Mouse (Mus musculus) effector memory CD4-positive, alpha-beta T cell, adult 5 months (primary cell): ENCODE measurements around the gene Aipl1. TPM values are rescaled to one million over a fixed set of nuclear protein-coding genes. Genes with fewer than 3 reads are reported as not detected.

Experiments used
- polyA plus RNA-seq: library from polyadenylated mRNA; unstranded; fragments of 100-300 nt; shearing (Covaris generic); gene quantifications from one replicate; pipeline ENCODE4 v1.2.1, GENCODE M21; 2017

Gene Aipl1
- not detected for polyA plus RNA-seq

GRCm38 (mm10) chr11:72037409-72037808 is at the start of gene Aipl1:
Gene Aipl1 (minus strand): TSS chr11:72037509.

DNA sequence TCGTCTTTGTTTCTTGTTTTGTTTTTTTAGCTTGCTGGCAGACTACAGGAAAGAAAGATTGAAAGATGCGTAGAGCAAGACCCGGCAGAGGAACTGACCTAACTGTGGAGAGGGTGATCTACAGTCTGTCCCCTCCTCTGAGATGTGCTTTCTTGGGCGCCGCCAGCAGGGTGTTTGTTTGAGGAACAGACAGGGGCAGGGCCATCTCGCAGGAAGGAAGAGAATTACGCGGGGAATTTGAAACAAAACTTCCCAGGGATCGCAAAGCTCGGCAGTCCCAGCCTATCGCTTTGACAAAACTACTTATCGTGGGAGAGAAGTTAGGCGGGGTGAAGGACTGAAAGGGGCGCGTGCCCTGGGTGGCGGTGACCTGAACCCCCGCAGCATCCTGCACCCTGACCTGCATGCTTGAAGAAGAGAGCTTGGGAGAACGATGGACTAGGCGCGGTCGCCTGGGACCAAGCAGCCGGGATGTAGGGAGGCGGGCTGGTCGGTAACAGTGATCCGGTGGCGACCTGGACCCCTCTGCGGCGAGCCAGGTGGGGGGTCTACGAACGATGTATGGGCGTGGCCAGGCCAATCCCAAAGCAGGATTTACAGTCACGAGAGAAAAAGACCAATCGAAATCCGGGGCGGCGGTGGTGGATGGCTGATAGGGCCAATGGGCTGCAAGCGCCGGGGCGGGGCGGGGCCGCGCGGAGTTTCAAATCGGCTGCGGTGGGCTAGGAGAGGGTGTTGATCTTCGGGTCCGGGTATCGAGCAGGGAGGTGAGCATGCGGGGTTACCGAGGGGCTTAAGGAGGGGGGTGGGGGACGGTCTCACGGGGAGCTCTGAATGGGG is 4.7 kb upstream of the Aipl1 start, which contains the start of gene Pimreg:
TSS of gene Pimreg (plus strand) at position 265 of the 840 bp plus-strand sequence.

Other genes with a start within 250 kb of the Aipl1 start
- gene Pimreg, start 4.5 kb upstream of the Aipl1 start, polyA plus RNA-seq: not detected
- gene Pitpnm3, start 98.3 kb upstream of the Aipl1 start, polyA plus RNA-seq: not detected
- 0.12 TPM for gene Gm43951, start 169.3 kb upstream of the Aipl1 start, polyA plus RNA-seq
- gene 4933427D14Rik, start 169.9 kb upstream of the Aipl1 start, polyA plus RNA-seq: 13.3 TPM
- gene Txndc17, start 170.0 kb upstream of the Aipl1 start, polyA plus RNA-seq: 72.3 TPM
- gene Med31, start 178.1 kb upstream of the Aipl1 start, polyA plus RNA-seq: 31.5 TPM
- gene Slc13a5, start 229.7 kb upstream of the Aipl1 start, polyA plus RNA-seq: not detected